Mouse (Mus musculus): Measurements from ENCODE around the gene Tmem232. TPM values are rescaled to one million over a fixed set of nuclear protein-coding genes. Genes with fewer than 3 reads are reported as not detected.

The Tmem232 gene
- polyA plus RNA-seq, 1 experiment from 2014 or later, result 0.13 TPM

DNA sequence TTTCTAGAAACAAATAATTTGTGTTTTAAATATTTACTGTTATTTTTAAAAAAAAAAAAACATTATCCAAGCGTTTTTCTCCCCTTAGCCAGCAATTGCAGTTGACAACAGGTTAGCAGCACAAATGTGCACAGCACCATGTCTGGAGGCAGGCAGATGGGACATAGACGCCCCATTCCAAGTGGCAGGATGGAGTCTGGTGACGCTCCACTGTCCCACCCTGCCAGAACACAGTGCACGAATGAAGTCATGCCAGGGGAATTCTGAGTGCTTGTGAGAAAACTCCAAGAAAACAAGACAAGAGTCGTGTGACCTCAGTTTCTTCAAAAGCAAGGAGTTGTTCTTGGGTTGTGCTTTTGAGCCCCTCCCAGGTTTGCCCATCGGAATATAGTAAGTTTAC, 22.8 kb upstream of the Tmem232 start:
- peaks cover 8% of the 10 kb centered on the region; the same call in 1 of the 2 replicates for H3K4me1 ChIP-seq (ENCODE audit: control insufficient read depth, insufficient read depth, low read length)
- 37% methylated on average over 6 of the region's 6 CpGs for WGBS
- H3K4me3 ChIP-seq (ENCODE audit: low read length), result no peak overlapping the region

GRCm38 (mm10) chr17:65562761-65563160, 22.2 kb upstream of the Tmem232 start:
- ATAC-seq (replicated peaks; ENCODE audit: extremely low read depth, insufficient read depth, low FRiP score), result no peak
- H3K27ac ChIP-seq (ENCODE audit: low read length), result no peak overlapping the region
- WGBS, result 5% methylated on average over 5 of the region's 5 CpGs
- no peaks in the 10 kb centered on the region for H3K9me3 ChIP-seq (replicated peaks; ENCODE audit: control insufficient read depth, low read length)
- H3K36me3 ChIP-seq (ENCODE audit: control insufficient read depth, insufficient read depth), result no peaks in the 10 kb centered on the region
- H3K4me3 ChIP-seq (ENCODE audit: low read length), result no peak overlapping the region
- peaks cover 8% of the 10 kb centered on the region; the same call in 1 of the 2 replicates for H3K4me1 ChIP-seq (ENCODE audit: control insufficient read depth, insufficient read depth, low read length)
- H3K4me2 ChIP-seq (ENCODE audit: low read depth, low read length), result peak overlapping the region; percentile 33; the same call in 1 of the 2 replicates
- no peak overlapping the region for H3K9ac ChIP-seq (ENCODE audit: low read length)
- no peaks in the 10 kb centered on the region for H3K27me3 ChIP-seq (ENCODE audit: control insufficient read depth, insufficient read depth, low read length)

More for the DNA sequence above, 22.8 kb upstream of the Tmem232 start:
- H3K4me2 ChIP-seq (ENCODE audit: low read depth, low read length), result no peak overlapping the region
- no peak overlapping the region for H3K27ac ChIP-seq (ENCODE audit: low read length)
- no peaks in the 10 kb centered on the region for H3K27me3 ChIP-seq (ENCODE audit: control insufficient read depth, insufficient read depth, low read length)
- H3K9me3 ChIP-seq (replicated peaks; ENCODE audit: control insufficient read depth, low read length), result 0 out of 2 replicates have a peak, but pooled peaks cover 3% of the 10 kb centered on the region
- no peak for ATAC-seq (replicated peaks; ENCODE audit: extremely low read depth, insufficient read depth, low FRiP score)
- peaks cover 3% of the 10 kb centered on the region; the same call in 1 of the 2 replicates for H3K36me3 ChIP-seq (ENCODE audit: control insufficient read depth, insufficient read depth)
- no peak overlapping the region for H3K9ac ChIP-seq (ENCODE audit: low read length)

DNA sequence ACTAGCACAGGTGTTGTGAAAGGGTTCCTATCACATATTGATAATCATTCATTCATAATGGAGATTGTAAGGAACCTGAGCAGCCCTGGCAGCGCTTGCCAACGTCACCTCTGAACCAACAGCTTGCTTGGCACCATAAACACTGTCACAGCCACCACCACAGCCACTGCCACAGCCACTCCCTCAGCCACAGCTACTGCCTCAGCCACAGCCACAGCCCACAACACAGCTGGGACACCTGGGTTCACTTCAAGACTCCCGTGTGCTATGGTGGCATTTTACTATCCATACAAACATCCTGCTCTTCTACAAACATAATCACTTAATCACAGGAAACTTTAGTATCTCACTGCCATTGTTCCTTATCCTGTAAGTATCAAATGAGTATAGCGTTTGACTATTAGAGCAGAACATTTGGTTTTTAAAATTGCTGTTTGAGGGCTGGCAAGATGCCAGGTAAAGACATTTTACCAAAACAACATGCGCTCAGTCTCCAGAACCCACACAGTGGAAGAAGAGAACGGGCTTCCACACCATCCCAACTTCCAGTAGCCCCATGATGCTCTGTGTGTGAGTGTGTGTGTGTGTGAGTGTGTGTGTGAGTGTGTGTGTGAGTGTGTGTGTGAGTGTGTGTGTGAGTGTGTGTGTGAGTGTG, 20.9 kb upstream of the Tmem232 start:
- no peaks in the 10 kb centered on the region for H3K9me3 ChIP-seq (replicated peaks; ENCODE audit: control insufficient read depth, low read length)
- no peak for ATAC-seq (replicated peaks; ENCODE audit: extremely low read depth, insufficient read depth, low FRiP score)
- H3K4me1 ChIP-seq (ENCODE audit: control insufficient read depth, insufficient read depth, low read length), result peaks cover 12% of the 10 kb centered on the region; the same call in 1 of the 2 replicates
- no peaks in the 10 kb centered on the region for H3K36me3 ChIP-seq (ENCODE audit: control insufficient read depth, insufficient read depth)
- H3K4me2 ChIP-seq (ENCODE audit: low read depth, low read length), result no peak overlapping the region
- no peak overlapping the region for H3K4me3 ChIP-seq (ENCODE audit: low read length)
- no peaks in the 10 kb centered on the region for H3K27me3 ChIP-seq (ENCODE audit: control insufficient read depth, insufficient read depth, low read length)
- WGBS, result 64% methylated on average over 6 of the region's 6 CpGs
- H3K9ac ChIP-seq (ENCODE audit: low read length), result no peak overlapping the region
- no peak overlapping the region for H3K27ac ChIP-seq (ENCODE audit: low read length)

- Histone ChIP-seq H3K9ac (ENCODE audit: low read length) (no peak overlapping the region), H3K4me3 (ENCODE audit: low read length) (no peak overlapping the region), H3K27me3 (ENCODE audit: control insufficient read depth, insufficient read depth, low read length) (no peaks in the 10 kb centered on the region), H3K4me2 (ENCODE audit: low read depth, low read length) (no peak overlapping the region), H3K4me1 (ENCODE audit: control insufficient read depth, insufficient read depth, low read length) (peaks cover 12% of the 10 kb centered on the region; the same call in 1 of the 2 replicates), H3K9me3 (replicated peaks; ENCODE audit: control insufficient read depth, low read length) (no peaks in the 10 kb centered on the region), H3K27ac (ENCODE audit: low read length) (no peak overlapping the region), H3K36me3 (ENCODE audit: control insufficient read depth, insufficient read depth) (no peaks in the 10 kb centered on the region)
- WGBS, result 40% methylated on average over 5 of the region's 5 CpGs
- no peak; the same call in 1 of the 2 replicates for ATAC-seq (replicated peaks; ENCODE audit: extremely low read depth, insufficient read depth, low FRiP score)
These were observed 18.7 kb upstream of the Tmem232 start for GRCm38 (mm10) chr17:65559273-65559672.

DNA sequence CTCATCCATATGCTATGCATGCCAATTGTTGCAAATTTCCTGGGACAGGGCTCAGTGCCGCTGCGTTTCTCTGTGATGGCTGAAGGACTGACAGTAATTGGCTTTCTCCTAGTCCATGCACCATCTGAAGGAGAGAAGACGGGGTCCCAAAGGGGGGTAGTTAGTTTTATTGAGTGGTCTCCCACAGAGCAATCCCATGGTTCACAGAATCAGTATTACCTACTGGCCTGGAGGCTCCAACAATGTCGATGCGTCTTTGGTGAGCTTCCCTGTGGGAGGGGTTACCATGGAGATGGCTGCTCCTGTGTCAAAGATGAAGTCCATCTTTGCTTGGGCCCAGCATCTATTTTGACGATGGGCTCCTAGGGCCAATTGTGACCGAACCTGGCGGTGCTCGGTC, 18.2 kb upstream of the Tmem232 start:
- H3K4me3 ChIP-seq (ENCODE audit: low read length), result no peak overlapping the region
- 56% methylated on average over 9 of the region's 9 CpGs for WGBS

DNA sequence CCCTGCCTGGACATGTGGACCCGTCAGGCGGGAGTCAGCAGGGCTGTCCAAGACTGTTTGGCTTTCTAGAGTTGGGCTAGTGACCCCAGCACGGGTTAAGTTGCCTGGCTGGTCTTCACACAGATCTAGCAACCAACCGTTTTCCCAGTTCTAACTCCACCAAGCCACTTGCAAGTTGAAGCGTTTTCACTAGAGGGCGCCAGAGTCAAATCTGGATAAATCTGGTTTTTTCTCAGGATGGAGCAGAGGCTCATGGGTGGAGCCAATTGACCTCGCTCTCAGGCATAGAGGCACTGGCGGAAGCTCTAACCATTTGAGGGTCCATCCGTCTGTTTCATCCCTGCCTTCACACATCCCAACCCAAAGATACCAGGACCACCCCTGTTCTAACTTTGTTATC, 17.6 kb upstream of the Tmem232 start:
- Histone ChIP-seq H3K4me3 (ENCODE audit: low read length) (no peak overlapping the region), H3K9me3 (replicated peaks; ENCODE audit: control insufficient read depth, low read length) (no peaks in the 10 kb centered on the region)
- no peak for ATAC-seq (replicated peaks; ENCODE audit: extremely low read depth, insufficient read depth, low FRiP score)

More for the DNA sequence above, 18.2 kb upstream of the Tmem232 start:
- peaks cover 12% of the 10 kb centered on the region; the same call in 1 of the 2 replicates for H3K4me1 ChIP-seq (ENCODE audit: control insufficient read depth, insufficient read depth, low read length)
- no peaks in the 10 kb centered on the region for H3K36me3 ChIP-seq (ENCODE audit: control insufficient read depth, insufficient read depth)
- H3K9me3 ChIP-seq (replicated peaks; ENCODE audit: control insufficient read depth, low read length), result no peaks in the 10 kb centered on the region
- H3K9ac ChIP-seq (ENCODE audit: low read length), result no peak overlapping the region
- ATAC-seq (replicated peaks; ENCODE audit: extremely low read depth, insufficient read depth, low FRiP score), result no peak
- peak overlapping the region; percentile 14 for H3K4me2 ChIP-seq (ENCODE audit: low read depth, low read length)
- no peaks in the 10 kb centered on the region for H3K27me3 ChIP-seq (ENCODE audit: control insufficient read depth, insufficient read depth, low read length)
- H3K27ac ChIP-seq (ENCODE audit: low read length), result no peak overlapping the region

GRCm38 (mm10) chr17:65557212-65557611, 16.6 kb upstream of the Tmem232 start:
- no peak for ATAC-seq (replicated peaks; ENCODE audit: extremely low read depth, insufficient read depth, low FRiP score)
- Histone ChIP-seq H3K36me3 (ENCODE audit: control insufficient read depth, insufficient read depth) (no peaks in the 10 kb centered on the region), H3K4me3 (ENCODE audit: low read length) (no peak overlapping the region), H3K27me3 (ENCODE audit: control insufficient read depth, insufficient read depth, low read length) (no peaks in the 10 kb centered on the region), H3K4me1 (ENCODE audit: control insufficient read depth, insufficient read depth, low read length) (peaks cover 3% of the 10 kb centered on the region; the same call in 1 of the 2 replicates), H3K9me3 (replicated peaks; ENCODE audit: control insufficient read depth, low read length) (no peaks in the 10 kb centered on the region), H3K27ac (ENCODE audit: low read length) (no peak overlapping the region), H3K9ac (ENCODE audit: low read length) (no peak overlapping the region), H3K4me2 (ENCODE audit: low read depth, low read length) (no peak overlapping the region)
- 39% methylated on average over 6 of the region's 6 CpGs for WGBS

More for the DNA sequence above, 17.6 kb upstream of the Tmem232 start:
- peak overlapping the region; percentile 14 for H3K4me2 ChIP-seq (ENCODE audit: low read depth, low read length)
- H3K27ac ChIP-seq (ENCODE audit: low read length), result no peak overlapping the region
- peaks cover 9% of the 10 kb centered on the region; the same call in 1 of the 2 replicates for H3K4me1 ChIP-seq (ENCODE audit: control insufficient read depth, insufficient read depth, low read length)
- H3K9ac ChIP-seq (ENCODE audit: low read length), result no peak overlapping the region
- 38% methylated on average over 9 of the region's 9 CpGs for WGBS
- no peaks in the 10 kb centered on the region for H3K36me3 ChIP-seq (ENCODE audit: control insufficient read depth, insufficient read depth)
- H3K27me3 ChIP-seq (ENCODE audit: control insufficient read depth, insufficient read depth, low read length), result no peaks in the 10 kb centered on the region

- peaks cover 3% of the 10 kb centered on the region; the same call in 1 of the 2 replicates for H3K4me1 ChIP-seq (ENCODE audit: control insufficient read depth, insufficient read depth, low read length)
- no peaks in the 10 kb centered on the region for H3K36me3 ChIP-seq (ENCODE audit: control insufficient read depth, insufficient read depth)
- no peak overlapping the region for H3K9ac ChIP-seq (ENCODE audit: low read length)
- no peak overlapping the region for H3K4me3 ChIP-seq (ENCODE audit: low read length)
- WGBS, result 55% methylated on average over 10 of the region's 10 CpGs
- no peaks in the 10 kb centered on the region for H3K27me3 ChIP-seq (ENCODE audit: control insufficient read depth, insufficient read depth, low read length)
- H3K4me2 ChIP-seq (ENCODE audit: low read depth, low read length), result no peak overlapping the region
- no peak for ATAC-seq (replicated peaks; ENCODE audit: extremely low read depth, insufficient read depth, low FRiP score)
- H3K9me3 ChIP-seq (replicated peaks; ENCODE audit: control insufficient read depth, low read length), result no peaks in the 10 kb centered on the region
- no peak overlapping the region for H3K27ac ChIP-seq (ENCODE audit: low read length)
These were observed 16.2 kb upstream of the Tmem232 start for GRCm38 (mm10) chr17:65556798-65557197.

- Histone ChIP-seq H3K9ac (ENCODE audit: low read length) (no peak overlapping the region), H3K27ac (ENCODE audit: low read length) (no peak overlapping the region), H3K36me3 (ENCODE audit: control insufficient read depth, insufficient read depth) (no peaks in the 10 kb centered on the region), H3K4me2 (ENCODE audit: low read depth, low read length) (no peak overlapping the region), H3K4me3 (ENCODE audit: low read length) (no peak overlapping the region), H3K4me1 (ENCODE audit: control insufficient read depth, insufficient read depth, low read length) (peaks cover 11% of the 10 kb centered on the region), H3K9me3 (replicated peaks; ENCODE audit: control insufficient read depth, low read length) (no peaks in the 10 kb centered on the region), H3K27me3 (ENCODE audit: control insufficient read depth, insufficient read depth, low read length) (no peaks in the 10 kb centered on the region)
- WGBS, result 84% methylated on average over 12 of the region's 12 CpGs
- ATAC-seq (replicated peaks; ENCODE audit: extremely low read depth, insufficient read depth, low FRiP score), result no peak
These were observed 11.9 kb upstream of the Tmem232 start for GRCm38 (mm10) chr17:65552426-65552997.

Data from heart, embryonic 16.5 days (tissue).